Mouse (Mus musculus): ENCODE measurements around the gene Ism1.

DNA sequence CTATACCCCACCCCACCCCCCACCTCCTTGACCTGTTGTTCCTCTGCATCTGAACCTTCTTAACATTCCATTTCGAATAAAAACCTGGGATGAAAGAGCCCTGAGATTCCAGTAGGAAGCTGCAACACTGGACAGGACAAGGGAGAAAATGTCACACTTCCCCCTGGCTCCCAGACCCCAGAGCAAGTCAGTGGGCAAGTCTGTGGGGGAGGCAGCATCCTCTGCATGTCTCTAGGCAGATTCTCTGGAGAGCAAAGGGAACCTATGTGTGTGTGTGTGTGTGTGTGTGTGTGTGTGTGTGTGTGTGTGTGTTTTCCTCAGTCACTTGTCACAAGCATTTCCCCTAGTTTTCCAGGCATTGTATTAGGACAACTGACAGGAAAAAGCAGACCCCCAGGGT lies 98.7 kb downstream of the Ism1 start:
- TF ChIP-seq CTCF (IDR thresholded peaks at IDR 0.05) (no peak), POLR2A (IDR thresholded peaks at IDR 0.05; ENCODE audit: insufficient read depth, low read depth, low read length) (no peak), EP300 (IDR thresholded peaks at IDR 0.05; ENCODE audit: insufficient read depth, low read depth, low read length) (no peak)

Data from heart, adult 2 months (tissue).